Comparison of ENCODE assay signal across 15 mouse cellular contexts in genomic region chr12:111682003-111682402, GRCm38 (mm10). TPM values are rescaled to one million over a fixed set of nuclear protein-coding genes. Genes with fewer than 3 reads are reported as not detected.
DNase-seq lines count a peak whose midpoint lies in the region; ATAC-seq and TF ChIP-seq lines count a peak whose summit lies in the region.
"Had no signal": no experiment of that assay in that cellular context is flagged by ENCODE, and none has a peak within 500 bp of the region (broad histone marks: within the 10 kb centered on the region; RNA-seq: fewer than 3 reads in every experiment).

No protein-coding gene starts in this region.

- H3K4me2 ChIP-seq in heart, embryonic 16.5 days (ENCODE audit: low read depth, low read length): no peak overlapping the region
- no peak overlapping the region for H3K4me2 ChIP-seq in lung, postnatal 0 days (replicated peaks; ENCODE audit: low read depth, low read length)
- no peak overlapping the region for H3K4me2 ChIP-seq in stomach, embryonic 14.5 days (replicated peaks; ENCODE audit: low read depth, low read length)
- no peak overlapping the region for H3K4me2 ChIP-seq in midbrain, embryonic 13.5 days (replicated peaks)
- H3K4me2 ChIP-seq: limb, embryonic 12.5 days had no signal

- no peak for TF ChIP-seq EP300 in lung, postnatal 0 days (IDR thresholded peaks at IDR 0.05)

- TF ChIP-seq CTCF in lung, postnatal 0 days (IDR thresholded peaks at IDR 0.05): no peak

- no peak for ATAC-seq in heart, embryonic 16.5 days (replicated peaks; ENCODE audit: extremely low read depth, insufficient read depth, low FRiP score)
- peak; percentile 14 for ATAC-seq in lung, postnatal 0 days
- ATAC-seq in stomach, embryonic 14.5 days (ENCODE audit: insufficient number of reproducible peaks, insufficient read depth, low FRiP score, low read depth): 0 out of 2 replicates have a peak, but pooled peaks have one; percentile 4
- ATAC-seq in midbrain, embryonic 13.5 days: no peak

- peak overlapping the region; percentile 94 for H3K27ac ChIP-seq in heart, embryonic 16.5 days (ENCODE audit: low read length)
- H3K27ac ChIP-seq in lung, postnatal 0 days (ENCODE audit: low read length): peak overlapping the region; percentile 71
- peak overlapping the region; percentile 86 for H3K27ac ChIP-seq in stomach, embryonic 14.5 days (ENCODE audit: low read length)
- H3K27ac ChIP-seq in midbrain, embryonic 13.5 days: no peak overlapping the region
- H3K27ac ChIP-seq: limb, embryonic 12.5 days; macrophage had no signal

- intact Hi-C loops in heart, postnatal 36 days (cut with DNase I): no loop called here

- H3K9me3 ChIP-seq in heart, embryonic 16.5 days (replicated peaks; ENCODE audit: control insufficient read depth, low read length): no peaks in the 10 kb centered on the region
- H3K9me3 ChIP-seq in lung, postnatal 0 days (ENCODE audit: low read length): no peaks in the 10 kb centered on the region
- no peaks in the 10 kb centered on the region for H3K9me3 ChIP-seq in stomach, embryonic 14.5 days (ENCODE audit: control insufficient read depth, low read depth, low read length)
- no peaks in the 10 kb centered on the region for H3K9me3 ChIP-seq in midbrain, embryonic 13.5 days
- H3K9me3 ChIP-seq: limb, embryonic 12.5 days had no signal

- WGBS in heart, embryonic 16.5 days: 38% methylated on average over 5 of the region's 5 CpGs
- 68% methylated on average over 5 of the region's 5 CpGs for WGBS in lung, postnatal 0 days
- 70% methylated on average over 5 of the region's 5 CpGs for WGBS in stomach, embryonic 14.5 days
- 85% methylated on average over 5 of the region's 5 CpGs for WGBS in midbrain, embryonic 13.5 days

- H3K27me3 ChIP-seq in heart, embryonic 16.5 days (ENCODE audit: control insufficient read depth, insufficient read depth, low read length): no peaks in the 10 kb centered on the region
- no peaks in the 10 kb centered on the region for H3K27me3 ChIP-seq in lung, postnatal 0 days (replicated peaks; ENCODE audit: insufficient read depth, low read length)
- H3K27me3 ChIP-seq in stomach, embryonic 14.5 days (ENCODE audit: control insufficient read depth, insufficient read depth, low read length): no peaks in the 10 kb centered on the region
- H3K27me3 ChIP-seq in midbrain, embryonic 13.5 days: no peaks in the 10 kb centered on the region
- H3K27me3 ChIP-seq: limb, embryonic 12.5 days had no signal

- peak; percentile 17 for DNase-seq in cerebellum, adult 11-12 months
- DNase-seq in cerebellum, adult 8-10 months: no peak
- DNase-seq in heart, postnatal 36 days: no peak
- peak; percentile 43 for DNase-seq in lung, postnatal 0 days (ENCODE audit: low spot score)
- DNase-seq in lung, postnatal 14 days: no peak
- DNase-seq: adrenal gland, postnatal 36 days; cerebellum, adult 18-20 months; gastrocnemius, postnatal 25 days; kidney, adult 9 months; thymus, postnatal 14 days had no signal

- no peak overlapping the region for H3K4me3 ChIP-seq in heart, embryonic 16.5 days (ENCODE audit: low read length)
- H3K4me3 ChIP-seq in lung, postnatal 0 days (ENCODE audit: low read depth, low read length): no peak overlapping the region
- H3K4me3 ChIP-seq in stomach, embryonic 14.5 days (ENCODE audit: low read depth, low read length): no peak overlapping the region
- H3K4me3 ChIP-seq in midbrain, embryonic 13.5 days (replicated peaks): no peak overlapping the region
- H3K4me3 ChIP-seq: limb, embryonic 12.5 days had no signal

- peak overlapping the region; percentile 11; the same call in 1 of the 2 replicates for H3K9ac ChIP-seq in heart, embryonic 16.5 days (ENCODE audit: low read length)
- H3K9ac ChIP-seq in lung, postnatal 0 days (replicated peaks; ENCODE audit: low read depth): no peak overlapping the region
- H3K9ac ChIP-seq in stomach, embryonic 14.5 days (replicated peaks; ENCODE audit: low read depth, low read length): no peak overlapping the region
- no peak overlapping the region for H3K9ac ChIP-seq in midbrain, embryonic 13.5 days (replicated peaks)
- H3K9ac ChIP-seq: limb, embryonic 12.5 days had no signal

- H3K4me1 ChIP-seq in heart, embryonic 16.5 days (ENCODE audit: control insufficient read depth, insufficient read depth, low read length): peaks cover 43% of the 10 kb centered on the region
- H3K4me1 ChIP-seq in lung, postnatal 0 days (ENCODE audit: insufficient read depth, low read depth, low read length): peaks cover 13% of the 10 kb centered on the region
- H3K4me1 ChIP-seq in stomach, embryonic 14.5 days (ENCODE audit: control insufficient read depth, insufficient read depth, low read length): 0 out of 2 replicates have a peak, but pooled peaks cover 9% of the 10 kb centered on the region
- peaks cover 26% of the 10 kb centered on the region for H3K4me1 ChIP-seq in midbrain, embryonic 13.5 days (replicated peaks)

- H3K36me3 ChIP-seq in heart, embryonic 16.5 days (ENCODE audit: control insufficient read depth, insufficient read depth): 0 out of 2 replicates have a peak, but pooled peaks cover 4% of the 10 kb centered on the region
- no peaks in the 10 kb centered on the region for H3K36me3 ChIP-seq in lung, postnatal 0 days (ENCODE audit: insufficient read depth, low read length)
- peaks cover 5% of the 10 kb centered on the region for H3K36me3 ChIP-seq in stomach, embryonic 14.5 days (ENCODE audit: control insufficient read depth, insufficient read depth, low read length)
- H3K36me3 ChIP-seq in midbrain, embryonic 13.5 days: peaks cover 36% of the 10 kb centered on the region

RNA-seq across cellular contexts. Expression of gene Trmt61a, which starts 4.1 kb away (rescaled TPM):
- polyA plus RNA-seq in heart, embryonic 16.5 days (2015; fragmentation: Nextera tagmentation; extraction: Ambion mirVana): 7.7 and 8.5 TPM in 2 replicates
- total RNA-seq in heart, postnatal 36 days (2021): 1 to 10 TPM; 3.8 to 6.6 TPM
- polyA plus RNA-seq in lung, postnatal 0 days (2015; fragmentation: Nextera tagmentation; extraction: Ambion mirVana): 4.3 and 4.5 TPM in 2 replicates
- polyA plus RNA-seq in stomach, embryonic 14.5 days (2014; fragmentation: Nextera tagmentation; extraction: Ambion mirVana): 7.8 and 9.2 TPM in 2 replicates
- 9.0 and 9.4 TPM in 2 replicates for polyA plus RNA-seq in midbrain, embryonic 13.5 days (2015; fragmentation: Nextera tagmentation; extraction: Ambion mirVana)

RNA-seq across cellular contexts. Expression of gene Ckb, which starts 9.9 kb away (rescaled TPM):
- polyA plus RNA-seq in heart, embryonic 16.5 days (2015; fragmentation: Nextera tagmentation; extraction: Ambion mirVana): 388 and 414 TPM in 2 replicates
- total RNA-seq in heart, postnatal 36 days (2021): 10 to 100 TPM; 71.6 to 84.7 TPM
- polyA plus RNA-seq in lung, postnatal 0 days (2015; fragmentation: Nextera tagmentation; extraction: Ambion mirVana): 153 TPM in 2 replicates
- 548 and 555 TPM in 2 replicates for polyA plus RNA-seq in stomach, embryonic 14.5 days (2014; fragmentation: Nextera tagmentation; extraction: Ambion mirVana)
- polyA plus RNA-seq in midbrain, embryonic 13.5 days (2015; fragmentation: Nextera tagmentation; extraction: Ambion mirVana): 1,952 and 2,005 TPM in 2 replicates

RNA-seq across cellular contexts. Expression of gene Bag5, which starts 31.1 kb away (rescaled TPM):
- 40.9 and 42.9 TPM in 2 replicates for polyA plus RNA-seq in heart, embryonic 16.5 days (2015; fragmentation: Nextera tagmentation; extraction: Ambion mirVana)
- 10 to 100 TPM; 19.5 to 20.4 TPM for total RNA-seq in heart, postnatal 36 days (2021)
- polyA plus RNA-seq in lung, postnatal 0 days (2015; fragmentation: Nextera tagmentation; extraction: Ambion mirVana): 48.9 and 52.5 TPM in 2 replicates
- 49.8 and 58.0 TPM in 2 replicates for polyA plus RNA-seq in stomach, embryonic 14.5 days (2014; fragmentation: Nextera tagmentation; extraction: Ambion mirVana)
- polyA plus RNA-seq in midbrain, embryonic 13.5 days (2015; fragmentation: Nextera tagmentation; extraction: Ambion mirVana): 63.9 and 68.2 TPM in 2 replicates

RNA-seq across cellular contexts. Expression of gene Apopt1, which starts 31.1 kb away (rescaled TPM):
- polyA plus RNA-seq in heart, embryonic 16.5 days (2015; fragmentation: Nextera tagmentation; extraction: Ambion mirVana): 40.2 and 43.9 TPM in 2 replicates
- total RNA-seq in heart, postnatal 36 days (2021): 10 to 100 TPM; 38.4 to 40.6 TPM
- polyA plus RNA-seq in lung, postnatal 0 days (2015; fragmentation: Nextera tagmentation; extraction: Ambion mirVana): 42.3 and 43.1 TPM in 2 replicates
- polyA plus RNA-seq in stomach, embryonic 14.5 days (2014; fragmentation: Nextera tagmentation; extraction: Ambion mirVana): 56.1 and 60.8 TPM in 2 replicates
- polyA plus RNA-seq in midbrain, embryonic 13.5 days (2015; fragmentation: Nextera tagmentation; extraction: Ambion mirVana): 59.5 and 59.6 TPM in 2 replicates

Comparison
In these comparisons a context has a peak if more than half of its experiments do, and no peak if none do; other contexts are left out.
1. DNase-seq: peak in cerebellum, adult 11-12 months (single experiment) and lung, postnatal 0 days (single experiment); none in cerebellum, adult 8-10 months (single experiment), heart, postnatal 36 days (0 of 2) and lung, postnatal 14 days (single experiment).
2. ATAC-seq: peak in lung, postnatal 0 days (single experiment) and stomach, embryonic 14.5 days (single experiment); none in heart, embryonic 16.5 days (single experiment) and midbrain, embryonic 13.5 days (single experiment).